In genomic region chr5:23872586-23872985, GRCm38 (mm10) we compare ENCODE assay signal across 26 mouse cellular contexts. TPM values are rescaled to one million over a fixed set of nuclear protein-coding genes. Genes with fewer than 3 reads are reported as not detected.
DNase-seq lines count a peak whose midpoint lies in the region; ATAC-seq and TF ChIP-seq lines count a peak whose summit lies in the region.
"Had no signal": no experiment of that assay in that cellular context is flagged by ENCODE, and none has a peak within 500 bp of the region (broad histone marks: within the 10 kb centered on the region; RNA-seq: fewer than 3 reads in every experiment).

No protein-coding gene starts in this region.

- H3K27ac ChIP-seq in heart, postnatal 0 days (ENCODE audit: low read depth): no peak overlapping the region
- no peak overlapping the region for H3K27ac ChIP-seq in heart, embryonic 11.5 days (ENCODE audit: low read depth, low read length)
- H3K27ac ChIP-seq: embryonic facial prominence, embryonic 13.5 days; embryonic facial prominence, embryonic 15.5 days; forebrain, embryonic 13.5 days; forebrain, embryonic 15.5 days had no signal

- H3K4me1 ChIP-seq in heart, postnatal 0 days (ENCODE audit: control insufficient read depth, insufficient read depth): peaks cover 26% of the 10 kb centered on the region
- H3K4me1 ChIP-seq in heart, embryonic 11.5 days (ENCODE audit: control insufficient read depth, insufficient read depth, low read length): peaks cover 15% of the 10 kb centered on the region; the same call in 1 of the 2 replicates
- H3K4me1 ChIP-seq: embryonic facial prominence, embryonic 13.5 days; embryonic facial prominence, embryonic 15.5 days; forebrain, embryonic 13.5 days; forebrain, embryonic 15.5 days had no signal

- H3K36me3 ChIP-seq in heart, postnatal 0 days (replicated peaks; ENCODE audit: control insufficient read depth, insufficient read depth, low read length): no peaks in the 10 kb centered on the region
- H3K36me3 ChIP-seq in heart, embryonic 11.5 days (ENCODE audit: control insufficient read depth, insufficient read depth, low read length): no peaks in the 10 kb centered on the region
- H3K36me3 ChIP-seq: embryonic facial prominence, embryonic 13.5 days; embryonic facial prominence, embryonic 15.5 days; forebrain, embryonic 15.5 days had no signal

- H3K9ac ChIP-seq in heart, postnatal 0 days (replicated peaks; ENCODE audit: low read depth, low read length): no peak overlapping the region
- no peak overlapping the region for H3K9ac ChIP-seq in heart, embryonic 11.5 days (ENCODE audit: low read depth, low read length)
- H3K9ac ChIP-seq: embryonic facial prominence, embryonic 13.5 days; embryonic facial prominence, embryonic 15.5 days; forebrain, embryonic 13.5 days; forebrain, embryonic 15.5 days; forebrain, postnatal 0 days had no signal

- no peaks in the 10 kb centered on the region for H3K9me3 ChIP-seq in heart, postnatal 0 days (replicated peaks; ENCODE audit: control insufficient read depth, low read length)
- H3K9me3 ChIP-seq in heart, embryonic 11.5 days (replicated peaks; ENCODE audit: control insufficient read depth, low read length): no peaks in the 10 kb centered on the region
- H3K9me3 ChIP-seq: embryonic facial prominence, embryonic 13.5 days; embryonic facial prominence, embryonic 15.5 days; forebrain, embryonic 13.5 days; forebrain, embryonic 15.5 days had no signal

- no peak for ATAC-seq in heart, postnatal 0 days (ENCODE audit: insufficient read depth, low read depth)
- ATAC-seq in heart, embryonic 11.5 days (replicated peaks; ENCODE audit: insufficient number of reproducible peaks, low FRiP score, low TSS enrichment): no peak
- no peak for ATAC-seq in erythroid progenitor cell, adult 5-6 weeks (replicated peaks; ENCODE audit: low FRiP score, poor library complexity, severe bottlenecking)
- ATAC-seq: activated CD4-positive, CD25-positive, alpha-beta regulatory T cell, adult 4 months; CD4-positive, CD25-positive, alpha-beta regulatory T cell, adult 4 months; forebrain, embryonic 13.5 days; forebrain, embryonic 15.5 days; forebrain, postnatal 0 days; Patski had no signal

- H3K4me3 ChIP-seq in heart, postnatal 0 days (ENCODE audit: low read depth, low read length): no peak overlapping the region
- no peak overlapping the region for H3K4me3 ChIP-seq in heart, embryonic 11.5 days (ENCODE audit: low read depth, low read length)
- H3K4me3 ChIP-seq: embryonic facial prominence, embryonic 13.5 days; embryonic facial prominence, embryonic 15.5 days; erythroblast, embryonic 14.5 days; forebrain, embryonic 13.5 days; forebrain, embryonic 15.5 days had no signal

- no peaks in the 10 kb centered on the region for H3K27me3 ChIP-seq in heart, postnatal 0 days (ENCODE audit: control insufficient read depth, insufficient read depth, low read length)
- H3K27me3 ChIP-seq in heart, embryonic 11.5 days (ENCODE audit: control insufficient read depth, insufficient read depth, low read length): no peaks in the 10 kb centered on the region
- H3K27me3 ChIP-seq: CH12.LX; embryonic facial prominence, embryonic 13.5 days; embryonic facial prominence, embryonic 15.5 days; forebrain, embryonic 13.5 days; forebrain, embryonic 15.5 days; Patski had no signal

- WGBS in heart, postnatal 0 days: 50% methylated on average over 6 of the region's 6 CpGs
- whole genome bisulfite sequencing in heart, embryonic 11.5 days (ENCODE audit: insufficient replicate concordance): 57% methylated on average over 6 of the region's 6 CpGs

- no peak overlapping the region for H3K4me2 ChIP-seq in heart, postnatal 0 days (ENCODE audit: low read depth, low read length)
- no peak overlapping the region for H3K4me2 ChIP-seq in heart, embryonic 11.5 days
- H3K4me2 ChIP-seq: embryonic facial prominence, embryonic 13.5 days; embryonic facial prominence, embryonic 15.5 days; forebrain, embryonic 13.5 days; forebrain, embryonic 15.5 days had no signal

- TF ChIP-seq CTCF in heart, postnatal 0 days (IDR thresholded peaks at IDR 0.05; ENCODE audit: low read depth): no peak

- TF ChIP-seq EP300 in heart, postnatal 0 days (IDR thresholded peaks at IDR 0.05; ENCODE audit: low read depth): no peak

- peak; percentile 37 for DNase-seq in heart, postnatal 0 days (ENCODE audit: low spot score)
- peak; percentile 78 for DNase-seq in 3T3-L1 (ENCODE audit: low read depth, low spot score)
- peak; percentile 1 for DNase-seq in ES-CJ7 (ENCODE audit: low read depth, low spot score)
- no peak for DNase-seq in adrenal gland, postnatal 10 days
- DNase-seq: adrenal gland, adult 8-10 months; adrenal gland, postnatal 25 days; B cell, adult 2 months; cerebellum, adult 11 months; cerebellum, adult 18-20 months; cerebellum, adult 8-10 months; cerebellum, adult 9-11 months; cerebellum, postnatal 14 days; cerebellum, postnatal 36 days; embryo, embryonic 11 days; forebrain, postnatal 0 days had no signal

RNA-seq across cellular contexts. Expression of gene Tomm7, which starts 28.6 kb away (rescaled TPM):
- total RNA-seq in heart, postnatal 0 days (2014; rRNA removed; ENCODE audit: low replicate concordance): 21.6 and 26.0 TPM in 2 replicates
- polyA plus RNA-seq in heart, postnatal 0 days (2015; fragmentation: Nextera tagmentation; extraction: Ambion mirVana): 137 and 141 TPM in 2 replicates
- 96.8 and 98.6 TPM in 2 replicates for polyA plus RNA-seq in heart, embryonic 11.5 days (2014; fragmentation: Nextera tagmentation; extraction: Ambion mirVana)
- total RNA-seq in erythroid progenitor cell, adult 5-6 weeks (2015; ENCODE audit: low replicate concordance): 18.4 and 40.7 TPM in 2 replicates
- 34.3 and 54.9 TPM in 2 replicates for total RNA-seq in erythroid progenitor cell, adult 5-6 weeks (2017; ENCODE audit: low replicate concordance)
- 100 to 1,000 TPM; 117 TPM for total RNA-seq in adrenal gland, postnatal 10 days (2021)
